Mouse (Mus musculus) liver, embryonic 16.5 days (tissue): ENCODE data around the gene Ldah. TPM values are rescaled to one million over a fixed set of nuclear protein-coding genes. Genes with fewer than 3 reads are reported as not detected.

Experiments
- ATAC-seq: fragments of 200-750 bp; cut with Nextera tagmentation; 2 replicates; pipeline ENCODE4 v1.8.0; 2017; ENCODE audit warnings: low read depth, mild to moderate bottlenecking, moderate number of reproducible peaks, moderate library complexity
- H3K27ac ChIP-seq: fragments of 300-500 bp; sonication (generic); 2 replicates; pipeline ENCODE4 v1.5.1; 2014; ENCODE audit warnings: mild to moderate bottlenecking, low read length
- H3K27me3 ChIP-seq: fragments of 300-500 bp; sonication (generic); 2 replicates; pipeline ENCODE4 v1.6.1; 2014; ENCODE audit warnings: low read depth, low read length, mixed read lengths; ENCODE audit not compliant: control insufficient read depth, insufficient read depth
- H3K36me3 ChIP-seq: fragments of 300-500 bp; sonication (generic); 2 replicates; pipeline ENCODE4 v1.6.1; 2014; ENCODE audit warnings: mild to moderate bottlenecking; ENCODE audit not compliant: control insufficient read depth, insufficient read depth
- H3K4me1 ChIP-seq: fragments of 300-500 bp; sonication (generic); 2 replicates; pipeline ENCODE4 v1.6.1; 2014; ENCODE audit warnings: low read depth, low read length, mixed read lengths; ENCODE audit not compliant: control insufficient read depth
- H3K4me2 ChIP-seq: fragments of 300-500 bp; sonication (generic); 2 replicates; pipeline ENCODE4 v1.6.1; 2014; ENCODE audit warnings: low read depth, low read length, mixed read lengths
- H3K4me3 ChIP-seq: fragments of 300-500 bp; sonication (generic); 2 replicates; pipeline ENCODE4 v1.5.1; 2014; ENCODE audit warnings: low read depth, mild to moderate bottlenecking, low read length
- H3K9ac ChIP-seq: fragments of 300-500 bp; sonication (generic); 2 replicates; pipeline ENCODE4 v1.6.1; 2014; ENCODE audit warnings: low read depth, low read length
- H3K9me3 ChIP-seq: fragments of 300-500 bp; sonication (generic); replicated peaks from 2 replicates; pipeline ENCODE4 v1.6.1; 2016; ENCODE audit warnings: low read length; ENCODE audit not compliant: control insufficient read depth
- WGBS: fragments of 180-500 bp; shearing (Covaris S2); extraction: QIAGEN DNeasy Blood & Tissue Kit; methylation state at CpG from one replicate; pipeline ENCODE4 v1.1.7; 2014; ENCODE audit not compliant: insufficient replicate concordance; 5-methylcytosine and 5-hydroxymethylcytosine counted together
- polyA plus RNA-seq: library from polyadenylated mRNA; unstranded; fragments of >200 nt; fragmentation: Nextera tagmentation; extraction: Ambion mirVana; gene quantifications from 2 replicates; pipeline ENCODE4 v1.2.1, GENCODE M21; 2015

The Ldah gene
- polyA plus RNA-seq, 1 experiment from 2014 or later = 21.3 TPM

- WGBS = 70% methylated on average over 11 of the region's 11 CpGs
- H3K4me3 ChIP-seq = no peak overlapping the region
These were observed 61.7 kb downstream of the Ldah start for GRCm38 (mm10) chr12:8269627-8270026.

DNA sequence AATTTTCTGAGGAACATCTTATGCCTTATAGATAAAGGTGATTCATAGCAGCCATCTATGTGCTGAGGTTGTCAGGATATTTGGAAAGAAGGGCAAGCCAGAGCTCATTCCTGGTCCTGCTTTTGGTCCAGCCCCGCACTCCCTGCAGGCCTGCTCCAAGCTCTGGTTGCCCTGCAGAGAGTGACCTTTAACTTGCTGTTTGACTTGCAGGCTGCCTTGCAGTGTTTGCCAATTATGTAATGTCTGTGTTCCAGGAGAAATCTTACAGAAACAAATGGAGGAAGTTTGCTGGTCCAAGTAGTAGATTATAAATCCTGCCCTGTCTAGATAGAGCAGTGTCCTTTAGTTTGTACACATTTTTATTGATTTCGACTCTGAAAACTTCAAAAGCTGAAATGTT lies 63.5 kb downstream of the Ldah start:
- H3K36me3 ChIP-seq = no peaks in the 10 kb centered on the region
- peak; percentile 35; the same call in 1 of the 2 replicates for ATAC-seq
- no peaks in the 10 kb centered on the region for H3K9me3 ChIP-seq
- no peaks in the 10 kb centered on the region; the same call in 1 of the 2 replicates for H3K4me1 ChIP-seq
- H3K27me3 ChIP-seq = no peaks in the 10 kb centered on the region
- WGBS = 56% methylated on average over 2 of the region's 2 CpGs
- no peak overlapping the region for H3K9ac ChIP-seq
- H3K4me3 ChIP-seq = no peak overlapping the region
- no peak overlapping the region for H3K4me2 ChIP-seq
- H3K27ac ChIP-seq = no peak overlapping the region

More at GRCm38 (mm10) chr12:8269627-8270026, 61.7 kb downstream of the Ldah start:
- no peak for ATAC-seq
- Histone ChIP-seq H3K9me3 (no peaks in the 10 kb centered on the region), H3K27ac (no peak overlapping the region), H3K4me2 (no peak overlapping the region), H3K27me3 (no peaks in the 10 kb centered on the region), H3K9ac (no peak overlapping the region), H3K36me3 (no peaks in the 10 kb centered on the region), H3K4me1 (no peaks in the 10 kb centered on the region; the same call in 1 of the 2 replicates)

GRCm38 (mm10) chr12:8273471-8274171 lies 65.7 kb downstream of the Ldah start:
- Histone ChIP-seq H3K27ac (no peak overlapping the region), H3K36me3 (no peaks in the 10 kb centered on the region), H3K9ac (no peak overlapping the region), H3K4me1 (no peaks in the 10 kb centered on the region; the same call in 1 of the 2 replicates), H3K4me2 (no peak overlapping the region), H3K27me3 (no peaks in the 10 kb centered on the region), H3K4me3 (no peak overlapping the region), H3K9me3 (no peaks in the 10 kb centered on the region)
- ATAC-seq = no peak
- WGBS = 78% methylated on average over 6 of the region's 6 CpGs

GRCm38 (mm10) chr12:8275424-8275823 lies 67.5 kb downstream of the Ldah start:
- no peaks in the 10 kb centered on the region; the same call in 1 of the 2 replicates for H3K4me1 ChIP-seq
- ATAC-seq = no peak
- no peaks in the 10 kb centered on the region for H3K36me3 ChIP-seq
- no peak overlapping the region for H3K9ac ChIP-seq
- no peaks in the 10 kb centered on the region for H3K9me3 ChIP-seq
- no peak overlapping the region for H3K4me3 ChIP-seq
- H3K27ac ChIP-seq = no peak overlapping the region
- no peak overlapping the region for H3K4me2 ChIP-seq
- WGBS = 77% methylated on average over 4 of the region's 4 CpGs
- H3K27me3 ChIP-seq = no peaks in the 10 kb centered on the region

DNA sequence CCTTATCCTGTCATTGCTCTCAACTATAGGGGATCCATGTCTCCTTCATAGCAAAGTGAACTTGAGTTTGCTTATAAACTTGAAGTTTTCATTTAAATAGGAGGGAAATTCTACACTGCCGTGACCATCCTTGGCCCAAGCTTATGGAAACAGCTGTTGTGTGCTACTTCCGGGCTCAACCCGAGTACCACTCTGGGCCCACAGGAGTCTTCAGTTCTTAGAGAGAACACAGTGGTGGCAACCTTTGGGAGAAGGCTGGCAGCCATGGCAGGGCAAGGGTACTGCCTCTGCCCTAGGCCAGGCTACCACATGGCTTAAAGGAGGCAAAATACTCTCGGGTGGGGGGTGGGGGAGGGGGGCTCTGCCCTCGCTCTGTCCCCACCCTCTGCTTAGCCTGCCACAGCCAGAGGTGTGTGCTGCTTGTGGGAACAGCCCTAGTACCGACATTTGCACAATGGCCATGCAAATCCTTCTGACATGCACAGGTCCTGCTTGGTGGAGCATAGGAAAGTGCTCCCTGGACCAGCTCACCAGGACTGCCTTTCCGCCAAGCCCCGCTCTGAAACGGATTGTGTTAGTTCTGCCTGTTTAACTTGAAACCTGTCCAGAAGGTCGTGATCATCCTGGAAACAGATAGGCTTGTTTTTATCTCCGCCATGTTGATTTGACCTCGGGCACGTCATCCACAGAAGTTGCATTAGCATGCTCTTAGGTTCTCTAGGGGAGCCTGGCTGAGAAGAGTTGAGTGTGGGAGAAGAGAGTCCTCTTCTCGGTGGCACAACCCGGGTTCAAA lies 73.5 kb downstream of the Ldah start:
- Histone ChIP-seq H3K4me1 (no peaks in the 10 kb centered on the region; the same call in 1 of the 2 replicates), H3K9ac (no peak overlapping the region), H3K9me3 (no peaks in the 10 kb centered on the region), H3K27ac (no peak overlapping the region), H3K4me3 (no peak overlapping the region), H3K4me2 (no peak overlapping the region), H3K27me3 (no peaks in the 10 kb centered on the region), H3K36me3 (no peaks in the 10 kb centered on the region)
- ATAC-seq = peak; percentile 72
- 79% methylated on average over 15 of the region's 15 CpGs for WGBS

- Histone ChIP-seq H3K4me3 (no peak overlapping the region), H3K27me3 (no peaks in the 10 kb centered on the region), H3K36me3 (no peaks in the 10 kb centered on the region), H3K27ac (no peak overlapping the region), H3K4me1 (no peaks in the 10 kb centered on the region), H3K9me3 (no peaks in the 10 kb centered on the region), H3K4me2 (no peak overlapping the region), H3K9ac (no peak overlapping the region)
- WGBS = 49% methylated on average over 3 of the region's 3 CpGs
- ATAC-seq = no peak
These were observed 80.1 kb downstream of the Ldah start for GRCm38 (mm10) chr12:8287970-8288369.

GRCm38 (mm10) chr12:8289099-8289498 lies 81.2 kb downstream of the Ldah start:
- no peak overlapping the region for H3K4me3 ChIP-seq
- no peak for ATAC-seq
- no peak overlapping the region for H3K9ac ChIP-seq
- H3K27me3 ChIP-seq = no peaks in the 10 kb centered on the region
- H3K4me1 ChIP-seq = no peaks in the 10 kb centered on the region
- no peaks in the 10 kb centered on the region for H3K36me3 ChIP-seq
- no peak overlapping the region for H3K27ac ChIP-seq
- no peaks in the 10 kb centered on the region for H3K9me3 ChIP-seq
- WGBS = 75% methylated on average over 6 of the region's 6 CpGs
- H3K4me2 ChIP-seq = no peak overlapping the region

- Histone ChIP-seq H3K9ac (no peak overlapping the region), H3K4me3 (no peak overlapping the region), H3K4me1 (no peaks in the 10 kb centered on the region), H3K9me3 (no peaks in the 10 kb centered on the region), H3K27ac (no peak overlapping the region), H3K27me3 (no peaks in the 10 kb centered on the region), H3K4me2 (no peak overlapping the region), H3K36me3 (no peaks in the 10 kb centered on the region)
- ATAC-seq = no peak
- 77% methylated on average over 8 of the region's 8 CpGs for WGBS
These were observed 81.6 kb downstream of the Ldah start for GRCm38 (mm10) chr12:8289499-8289898.
